Mouse (Mus musculus) embryonic fibroblast, embryonic 13.5 days (primary cell): Measurements from ENCODE around the gene Gpa33.

ENCODE experiments used
- CTCF ChIP-seq: IDR thresholded peaks from 2 replicates; pipeline ENCODE4 v1.5.1; 2011; ENCODE audit warnings: mild to moderate bottlenecking, control low read depth, low read length, moderate library complexity, borderline replicate concordance; ENCODE audit not compliant: insufficient read depth
- POLR2A ChIP-seq: IDR thresholded peaks from 2 replicates; pipeline ENCODE4 v1.6.1; 2011; ENCODE audit warnings: low read depth, mild to moderate bottlenecking, control low read depth, low read length, moderate library complexity

- TF ChIP-seq CTCF (no peak), POLR2A (no peak)
Measured at GRCm38 (mm10) chr1:166130224-166130860, at the start of gene Gpa33.
